Mouse (Mus musculus) C2C12 (cell line): ENCODE results near the gene Abhd10.

Experiments used
- CEBPB ChIP-seq: IDR thresholded peaks from one replicate; pipeline ENCODE4 v1.6.1; 2011; ENCODE audit warnings: low read depth, mild to moderate bottlenecking, control low read depth, moderate library complexity
- CTCF ChIP-seq: IDR thresholded peaks from one replicate; pipeline ENCODE4 v1.5.1; 2011; ENCODE audit not compliant: control insufficient read depth, insufficient read depth, insufficient read length
- FOSL1 ChIP-seq: IDR thresholded peaks from one replicate; pipeline ENCODE4 v1.8.0; 2011; ENCODE audit warnings: mild to moderate bottlenecking, low read length; ENCODE audit not compliant: poor library complexity, insufficient read depth, severe bottlenecking
- MAX ChIP-seq: IDR thresholded peaks from one replicate; pipeline ENCODE4 v1.6.1; 2011; ENCODE audit warnings: mild to moderate bottlenecking, control low read depth
- MYOD1 ChIP-seq: IDR thresholded peaks from one replicate; pipeline ENCODE4 v1.6.1; 2011; ENCODE audit warnings: low read depth; ENCODE audit not compliant: control insufficient read depth, insufficient read length
- MYOG ChIP-seq: IDR thresholded peaks from one replicate; pipeline ENCODE4 v1.6.1; 2011; ENCODE audit not compliant: control insufficient read depth, insufficient read length; ENCODE audit errors: extremely low read depth
- USF1 ChIP-seq: IDR thresholded peaks from one replicate; pipeline ENCODE4 v1.6.1; 2011; ENCODE audit warnings: low read depth, mild to moderate bottlenecking, control low read depth, moderate library complexity

- TF ChIP-seq CTCF (no peak), USF1 (no peak), MAX (no peak), MYOG (no peak), CEBPB (no peak), FOSL1 (no peak), MYOD1 (no peak)
Measured at GRCm38 (mm10) chr16:45685295-45685694, 57.5 kb downstream of the Abhd10 start.
